Mouse (Mus musculus) midbrain, postnatal 0 days (tissue): ENCODE data around the gene Pdzrn3. TPM values are rescaled to one million over a fixed set of nuclear protein-coding genes. Genes with fewer than 3 reads are reported as not detected.

Experiments used
- ATAC-seq: fragments of 200-750 bp; cut with Nextera tagmentation; 2 replicates; pipeline ENCODE4 v1.8.0; 2017; ENCODE audit warnings: moderate number of reproducible peaks, mild to moderate bottlenecking, moderate TSS enrichment, moderate library complexity; ENCODE audit not compliant: low FRiP score
- DNase-seq: peaks from one replicate; pipeline ENCODE4 v3.0.0-alpha.2; 2015; ENCODE audit warnings: low spot score
- H3K27ac ChIP-seq: fragments of 300-500 bp; sonication (generic); 2 replicates; pipeline ENCODE4 v1.5.1; 2014; ENCODE audit warnings: low read depth, mild to moderate bottlenecking, low read length, mixed read lengths
- H3K27me3 ChIP-seq: fragments of 300-500 bp; sonication (generic); 2 replicates; pipeline ENCODE4 v1.6.1; 2014; ENCODE audit warnings: low read length, control low read depth, mixed read lengths; ENCODE audit not compliant: insufficient read depth
- H3K36me3 ChIP-seq: fragments of 300-500 bp; sonication (generic); 2 replicates; pipeline ENCODE4 v1.6.1; 2014; ENCODE audit warnings: low read length, control low read depth, mixed read lengths; ENCODE audit not compliant: insufficient read depth
- H3K4me1 ChIP-seq: fragments of 300-500 bp; sonication (generic); 2 replicates; pipeline ENCODE4 v1.6.1; 2014; ENCODE audit warnings: mild to moderate bottlenecking, control low read depth, antibody characterized with exemption, low read length, mixed read lengths; ENCODE audit not compliant: insufficient read depth
- H3K4me2 ChIP-seq: fragments of 300-500 bp; sonication (generic); 2 replicates; pipeline ENCODE4 v1.6.1; 2014; ENCODE audit warnings: low read depth, mild to moderate bottlenecking, low read length, mixed read lengths; ENCODE audit not compliant: poor library complexity, severe bottlenecking
- H3K4me3 ChIP-seq: fragments of 300-500 bp; sonication (generic); 2 replicates; pipeline ENCODE4 v1.5.1; 2014; ENCODE audit warnings: low read depth, mild to moderate bottlenecking, low read length, moderate library complexity
- H3K9ac ChIP-seq: fragments of 300-500 bp; sonication (generic); replicated peaks from 2 replicates; pipeline ENCODE4 v1.6.1; 2014; ENCODE audit warnings: mild to moderate bottlenecking, low read length, moderate library complexity, mixed read lengths; ENCODE audit not compliant: poor library complexity, severe bottlenecking
- H3K9me3 ChIP-seq: fragments of 300-500 bp; sonication (generic); 2 replicates; pipeline ENCODE4 v1.6.1; 2016; ENCODE audit warnings: low read length, control low read depth
- CTCF ChIP-seq: IDR thresholded peaks from 2 replicates; pipeline ENCODE4 v1.5.1; 2016; ENCODE audit warnings: antibody characterized with exemption, mild to moderate bottlenecking
- WGBS: fragments of 180-500 bp; shearing (Covaris S2); extraction: QIAGEN DNeasy Blood & Tissue Kit; methylation state at CpG from one replicate; pipeline ENCODE4 v1.1.7; 2014; 5-methylcytosine and 5-hydroxymethylcytosine counted together
- polyA plus RNA-seq: library from polyadenylated mRNA; unstranded; fragments of >200 nt; fragmentation: Nextera tagmentation; extraction: Ambion mirVana; gene quantifications from 2 replicates; pipeline ENCODE4 v1.2.1, GENCODE M21; 2015
- total RNA-seq: library from RNA; depleted of rRNA; stranded (reverse); fragments of >200 nt; gene quantifications from 2 replicates; pipeline ENCODE4 v1.2.3, GENCODE M21; 2014

Pdzrn3 gene
- total and polyA plus RNA-seq, 2 experiments from 2014 or later, result 10.8 to 27.2 TPM

DNA sequence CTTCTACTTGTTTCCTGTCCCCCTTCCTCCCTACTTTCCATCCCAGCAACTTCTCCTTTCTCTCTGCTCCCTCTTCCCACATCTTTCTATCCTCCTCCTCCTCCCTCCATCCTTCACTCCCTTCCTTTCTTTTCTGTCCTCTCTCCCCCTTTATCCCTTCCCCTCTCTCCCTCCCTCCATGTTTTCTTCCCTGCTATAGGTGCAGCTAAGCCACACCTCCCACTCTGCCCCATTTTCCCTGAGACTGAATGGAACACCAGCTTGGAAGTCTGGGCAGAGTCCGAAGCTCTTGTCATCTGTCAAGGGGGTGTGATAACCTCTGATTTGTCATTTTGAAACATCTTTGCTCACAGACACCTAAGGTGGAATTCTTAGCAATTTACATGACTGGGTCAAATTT, 22.8 kb downstream of the Pdzrn3 start:
- no peak for ATAC-seq
- Histone ChIP-seq H3K4me1 (no peaks in the 10 kb centered on the region), H3K27ac (no peak overlapping the region), H3K9me3 (no peaks in the 10 kb centered on the region), H3K4me3 (no peak overlapping the region), H3K27me3 (no peaks in the 10 kb centered on the region), H3K9ac (no peak overlapping the region), H3K36me3 (no peaks in the 10 kb centered on the region), H3K4me2 (no peak overlapping the region)
- no peak for DNase-seq
- WGBS, result 50% methylated on average over 1 of the region's 1 CpGs
- TF ChIP-seq CTCF, result no peak

DNA sequence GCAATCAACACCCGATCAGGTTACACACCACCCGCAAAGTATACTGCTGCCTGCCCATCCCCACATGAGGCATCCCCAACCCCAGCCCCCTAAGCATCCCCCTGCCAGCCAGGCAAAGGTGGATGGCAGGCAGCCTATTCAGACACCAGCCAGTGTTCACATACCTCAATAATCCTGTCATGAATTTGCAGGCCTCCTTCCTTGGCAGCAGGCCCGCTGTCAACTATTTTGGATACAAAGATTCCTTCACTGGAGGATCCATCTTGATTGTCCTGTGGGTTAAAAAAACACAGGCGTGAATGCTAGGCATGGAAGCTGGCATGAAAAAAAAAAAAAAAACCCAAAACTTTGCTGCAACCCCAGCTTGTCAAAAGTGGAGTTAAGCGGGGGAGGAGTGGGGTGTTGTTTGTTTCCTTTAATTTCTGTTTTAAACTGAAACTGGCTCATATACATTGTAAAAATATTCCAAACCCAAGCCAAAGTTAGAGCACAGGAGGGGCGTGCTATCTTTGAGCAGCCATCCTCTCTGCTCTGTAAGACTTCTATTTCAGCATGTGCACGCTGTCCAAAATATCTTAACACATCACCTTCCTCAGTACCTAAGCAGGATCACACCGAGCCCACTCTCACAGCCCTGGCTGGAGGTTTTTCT, 23.3 kb downstream of the Pdzrn3 start:
- no peak for TF ChIP-seq CTCF
- no peak for ATAC-seq
- Histone ChIP-seq H3K4me2 (no peak overlapping the region), H3K27me3 (no peaks in the 10 kb centered on the region), H3K4me1 (no peaks in the 10 kb centered on the region), H3K9ac (no peak overlapping the region), H3K27ac (no peak overlapping the region), H3K9me3 (no peaks in the 10 kb centered on the region), H3K36me3 (no peaks in the 10 kb centered on the region), H3K4me3 (no peak overlapping the region)
- no peak for DNase-seq
- WGBS, result 40% methylated on average over 8 of the region's 8 CpGs

DNA sequence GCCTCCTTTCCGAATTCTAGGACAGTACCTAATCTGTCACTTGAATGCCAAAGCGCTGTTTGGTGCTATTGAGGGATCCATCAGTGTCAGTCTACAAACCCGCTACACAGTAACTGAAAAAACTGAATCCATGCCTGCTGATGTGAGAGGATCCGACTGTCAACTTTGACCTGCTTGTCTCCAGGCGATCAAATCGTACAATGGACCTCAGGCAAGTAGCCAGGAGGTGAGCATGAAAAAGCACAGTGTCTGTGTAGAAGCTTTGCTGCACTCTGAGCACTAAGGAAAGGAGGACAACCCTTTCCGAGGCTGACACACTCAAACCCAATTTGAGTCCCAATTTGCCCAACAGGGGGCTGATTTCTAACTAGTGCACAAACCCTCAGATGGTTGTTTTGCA, 24.0 kb downstream of the Pdzrn3 start:
- Histone ChIP-seq H3K36me3 (no peaks in the 10 kb centered on the region), H3K4me3 (no peak overlapping the region), H3K27me3 (no peaks in the 10 kb centered on the region), H3K27ac (no peak overlapping the region), H3K9ac (no peak overlapping the region), H3K9me3 (no peaks in the 10 kb centered on the region), H3K4me1 (no peaks in the 10 kb centered on the region), H3K4me2 (no peak overlapping the region)
- DNase-seq, result no peak
- TF ChIP-seq CTCF, result 0 out of 2 replicates have a peak, but pooled peaks have one; percentile 8
- 45% methylated on average over 7 of the region's 7 CpGs for WGBS
- no peak for ATAC-seq

DNA sequence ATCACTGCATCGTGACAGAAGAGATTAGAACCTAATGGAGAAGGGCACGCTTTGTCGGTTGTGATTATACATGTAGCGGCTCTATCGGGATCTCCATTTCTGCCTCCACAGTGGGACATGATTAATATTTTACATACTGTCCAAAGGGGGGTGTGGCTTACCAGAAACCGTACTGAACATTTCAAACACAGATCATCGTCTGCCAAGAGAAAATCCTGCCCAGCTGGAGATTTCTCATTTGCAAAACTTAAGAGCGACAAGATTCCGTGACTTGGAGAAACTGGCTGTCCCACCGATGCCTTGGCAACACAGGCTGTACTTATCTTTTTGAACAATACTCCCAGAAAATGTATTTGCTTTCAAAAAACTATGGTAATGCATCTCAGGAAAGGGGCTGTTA, 25.1 kb downstream of the Pdzrn3 start:
- no peak for ATAC-seq
- TF ChIP-seq CTCF, result no peak

DNA sequence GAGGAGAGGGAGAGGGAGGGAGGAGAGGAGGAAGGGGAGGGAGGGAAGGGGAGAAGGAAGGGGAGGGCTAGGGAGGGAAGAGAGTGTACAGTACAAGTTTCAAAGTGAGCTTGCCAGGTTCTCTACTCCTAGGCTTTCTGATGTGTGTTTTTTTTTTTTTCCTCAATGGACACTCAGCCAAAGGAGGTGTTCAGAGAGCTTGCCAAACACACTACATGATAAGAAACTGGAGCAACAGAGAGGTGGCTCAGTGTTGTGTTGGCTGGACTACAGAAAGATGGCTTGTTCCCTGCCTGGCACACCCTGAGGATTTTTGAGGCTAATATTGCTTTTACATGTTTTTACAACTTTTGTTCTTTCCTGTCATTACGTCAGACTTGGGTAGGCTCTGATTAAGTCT, 26.6 kb downstream of the Pdzrn3 start:
- Histone ChIP-seq H3K27ac (no peak overlapping the region), H3K9me3 (no peaks in the 10 kb centered on the region), H3K27me3 (no peaks in the 10 kb centered on the region), H3K4me2 (no peak overlapping the region), H3K4me1 (no peaks in the 10 kb centered on the region), H3K9ac (no peak overlapping the region), H3K4me3 (no peak overlapping the region), H3K36me3 (no peaks in the 10 kb centered on the region)
- no peak for ATAC-seq
- TF ChIP-seq CTCF, result no peak
- no peak for DNase-seq
- 91% methylated on average over 1 of the region's 1 CpGs for WGBS

More for the DNA sequence above, 25.1 kb downstream of the Pdzrn3 start:
- no peaks in the 10 kb centered on the region for H3K4me1 ChIP-seq
- no peak for DNase-seq
- H3K4me3 ChIP-seq, result no peak overlapping the region
- H3K9me3 ChIP-seq, result no peaks in the 10 kb centered on the region
- WGBS, result 34% methylated on average over 10 of the region's 10 CpGs
- no peak overlapping the region for H3K9ac ChIP-seq
- H3K27me3 ChIP-seq, result no peaks in the 10 kb centered on the region
- H3K36me3 ChIP-seq, result no peaks in the 10 kb centered on the region
- no peak overlapping the region for H3K4me2 ChIP-seq
- H3K27ac ChIP-seq, result no peak overlapping the region

DNA sequence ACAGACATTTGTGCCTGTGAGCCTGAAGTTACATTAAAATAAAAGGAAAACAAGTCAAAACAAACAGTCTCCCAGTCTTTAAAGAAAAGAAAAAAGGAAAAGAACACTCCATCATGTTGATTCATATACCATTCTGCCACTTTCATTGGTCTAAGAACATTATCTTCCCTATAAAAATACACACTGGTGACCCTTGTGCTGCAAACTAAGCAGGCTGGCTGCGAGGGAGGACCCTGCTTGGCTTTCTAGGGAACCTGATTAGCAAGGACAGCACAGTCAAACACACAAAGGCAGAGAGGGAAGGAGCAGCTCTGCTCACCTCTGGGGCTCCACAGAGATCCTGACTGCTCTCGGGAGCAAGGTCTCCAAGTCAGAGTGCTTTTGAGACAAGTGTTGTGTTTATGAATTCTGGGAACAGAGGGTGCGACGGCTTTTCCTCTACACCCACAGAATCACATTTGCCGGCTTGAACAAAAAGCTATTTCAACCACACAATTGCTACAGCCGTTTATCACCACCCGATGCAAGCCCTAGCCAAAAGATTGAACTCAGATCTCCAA, 27.2 kb downstream of the Pdzrn3 start:
- no peak for ATAC-seq

More for the DNA sequence above, 27.2 kb downstream of the Pdzrn3 start:
- Histone ChIP-seq H3K4me1 (no peaks in the 10 kb centered on the region), H3K27ac (no peak overlapping the region), H3K9ac (no peak overlapping the region), H3K4me2 (no peak overlapping the region), H3K4me3 (no peak overlapping the region), H3K36me3 (no peaks in the 10 kb centered on the region), H3K9me3 (no peaks in the 10 kb centered on the region), H3K27me3 (no peaks in the 10 kb centered on the region)
- DNase-seq, result no peak
- TF ChIP-seq CTCF, result no peak
- 40% methylated on average over 7 of the region's 7 CpGs for WGBS
